In the genomic region with DNA sequence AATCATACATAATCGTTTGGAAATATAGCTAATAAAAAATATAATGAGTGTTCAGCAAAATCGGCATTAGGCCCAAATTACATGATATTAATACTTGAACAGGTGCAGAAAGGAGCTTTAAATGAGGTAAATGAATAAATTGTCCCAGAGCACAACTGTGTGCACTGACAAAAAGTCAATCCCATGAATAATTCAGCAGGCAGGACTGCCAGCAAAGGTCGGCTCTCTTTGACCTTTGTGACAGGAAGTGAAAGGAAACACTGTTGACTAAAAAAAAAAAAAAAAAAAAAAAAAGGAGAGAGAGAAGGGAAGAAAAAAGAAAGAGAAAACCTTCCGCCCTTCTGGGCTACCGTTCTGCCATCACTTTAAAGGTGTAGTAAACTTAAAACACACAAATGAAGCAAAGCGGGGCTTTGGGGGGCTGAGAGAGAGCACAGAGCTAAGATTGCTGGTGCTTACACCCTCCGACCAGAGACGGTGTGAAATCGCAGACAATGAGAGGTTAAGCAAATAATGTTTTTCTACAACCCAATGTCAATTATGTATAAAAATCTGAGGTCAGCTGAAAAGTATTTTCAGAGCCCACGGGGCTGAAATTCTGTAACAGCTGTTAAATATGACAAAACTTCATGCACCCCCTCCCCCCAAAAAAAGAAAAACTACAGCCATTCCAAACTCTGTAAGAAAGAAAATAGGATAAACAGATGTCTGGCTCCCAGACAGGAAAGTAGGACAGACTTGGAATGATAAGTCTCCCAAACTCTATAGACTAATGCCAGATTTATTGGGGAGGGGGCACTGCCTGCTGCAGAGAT, we compare ENCODE assay signal across 10 mouse cellular contexts. TPM values are rescaled to one million over a fixed set of nuclear protein-coding genes. Genes with fewer than 3 reads are reported as not detected.
DNase-seq lines count a peak whose midpoint lies in the region; ATAC-seq and TF ChIP-seq lines count a peak whose summit lies in the region.
"Had no signal": no experiment of that assay in that cellular context is flagged by ENCODE, and none has a peak within 500 bp of the region (broad histone marks: within the 10 kb centered on the region; RNA-seq: fewer than 3 reads in every experiment).

No protein-coding gene starts in this region.

- H3K79me3 ChIP-seq in C2C12 (ENCODE audit: low read depth): peaks cover 22% of the 10 kb centered on the region

- H3K4me2 ChIP-seq in forebrain, embryonic 12.5 days: no peak overlapping the region
- peak overlapping the region; percentile 35 for H3K4me2 ChIP-seq in embryonic facial prominence, embryonic 15.5 days (replicated peaks)
- peak overlapping the region; percentile 56 for H3K4me2 ChIP-seq in limb, embryonic 14.5 days (replicated peaks; ENCODE audit: low read depth, low read length, severe bottlenecking)
- H3K4me2 ChIP-seq in forebrain, embryonic 15.5 days (replicated peaks): no peak overlapping the region

- WGBS in forebrain, embryonic 10.5 days: 33% methylated on average over 10 of the region's 10 CpGs
- WGBS in forebrain, embryonic 12.5 days: 25% methylated on average over 10 of the region's 10 CpGs
- WGBS in embryonic facial prominence, embryonic 15.5 days: 25% methylated on average over 10 of the region's 10 CpGs
- WGBS in limb, embryonic 14.5 days: 22% methylated on average over 10 of the region's 10 CpGs
- 30% methylated on average over 10 of the region's 10 CpGs for WGBS in forebrain, embryonic 15.5 days

- DNase-seq in forebrain, embryonic 10.5 days (ENCODE audit: extremely low spot score, low spot score): no peak
- peak; percentile 75 for DNase-seq in limb, embryonic 14.5 days (ENCODE audit: low spot score)
- DNase-seq in MN1 (ENCODE audit: low spot score): no peak
- DNase-seq: forebrain, postnatal 0 days had no signal

- no peak for TF ChIP-seq CTCF in C2C12 (IDR thresholded peaks at IDR 0.05; ENCODE audit: control insufficient read depth, insufficient read depth, insufficient read length)

- no peaks in the 10 kb centered on the region for H3K9me3 ChIP-seq in forebrain, embryonic 10.5 days
- no peaks in the 10 kb centered on the region for H3K9me3 ChIP-seq in forebrain, embryonic 12.5 days
- no peaks in the 10 kb centered on the region for H3K9me3 ChIP-seq in embryonic facial prominence, embryonic 15.5 days (replicated peaks)
- H3K9me3 ChIP-seq in limb, embryonic 14.5 days (ENCODE audit: control insufficient read depth, low read length): no peaks in the 10 kb centered on the region
- no peaks in the 10 kb centered on the region for H3K9me3 ChIP-seq in forebrain, embryonic 15.5 days

- H3K9ac ChIP-seq in forebrain, embryonic 12.5 days: no peak overlapping the region
- no peak overlapping the region for H3K9ac ChIP-seq in embryonic facial prominence, embryonic 15.5 days
- peak overlapping the region; percentile 58 for H3K9ac ChIP-seq in limb, embryonic 14.5 days (ENCODE audit: low read depth, low read length, severe bottlenecking)
- no peak overlapping the region for H3K9ac ChIP-seq in forebrain, embryonic 15.5 days (replicated peaks)
- H3K9ac ChIP-seq: forebrain, postnatal 0 days had no signal

- no peak for TF ChIP-seq POLR2A in limb, embryonic 14.5 days (IDR thresholded peaks at IDR 0.05; ENCODE audit: borderline replicate concordance, extremely low read depth, insufficient read depth, insufficient read length)

- no peaks in the 10 kb centered on the region for H3K36me3 ChIP-seq in forebrain, embryonic 10.5 days (replicated peaks)
- no peaks in the 10 kb centered on the region for H3K36me3 ChIP-seq in forebrain, embryonic 12.5 days (replicated peaks)
- peaks cover 18% of the 10 kb centered on the region for H3K36me3 ChIP-seq in C2C12 (ENCODE audit: control insufficient read depth, insufficient read depth)
- H3K36me3 ChIP-seq in embryonic facial prominence, embryonic 15.5 days: no peaks in the 10 kb centered on the region
- peaks cover 26% of the 10 kb centered on the region for H3K36me3 ChIP-seq in limb, embryonic 14.5 days (ENCODE audit: control insufficient read depth, insufficient read depth, low read length)
- no peaks in the 10 kb centered on the region for H3K36me3 ChIP-seq in forebrain, embryonic 15.5 days

- ATAC-seq in forebrain, embryonic 12.5 days (ENCODE audit: low FRiP score): no peak
- no peak for ATAC-seq in embryonic facial prominence, embryonic 15.5 days (ENCODE audit: insufficient number of reproducible peaks, low FRiP score, low TSS enrichment, low read depth)
- ATAC-seq in limb, embryonic 14.5 days (ENCODE audit: low FRiP score, low read depth): peak; percentile 28
- ATAC-seq in erythroblast, adult 5-6 weeks (replicated peaks; ENCODE audit: low FRiP score, poor library complexity, severe bottlenecking): no peak
- ATAC-seq in forebrain, embryonic 15.5 days (replicated peaks): no peak
- ATAC-seq: forebrain, postnatal 0 days; inflammation-experienced regulatory T-cells, adult 6 months had no signal

- peak overlapping the region; percentile 38 for H3ac ChIP-seq in C2C12 (ENCODE audit: control insufficient read depth, insufficient read length, low read depth)

- H3K4me3 ChIP-seq in forebrain, embryonic 10.5 days: no peak overlapping the region
- H3K4me3 ChIP-seq in forebrain, embryonic 12.5 days (replicated peaks): no peak overlapping the region
- H3K4me3 ChIP-seq in C2C12 (ENCODE audit: insufficient read depth, poor library complexity, severe bottlenecking): no peak overlapping the region
- H3K4me3 ChIP-seq in embryonic facial prominence, embryonic 15.5 days (replicated peaks): peak overlapping the region; percentile 9; the same call in 1 of the 2 replicates
- H3K4me3 ChIP-seq in limb, embryonic 14.5 days (replicated peaks; ENCODE audit: low read length): peak overlapping the region; percentile 27
- H3K4me3 ChIP-seq in forebrain, embryonic 15.5 days: no peak overlapping the region

- H3K4me1 ChIP-seq in forebrain, embryonic 10.5 days: peaks cover 81% of the 10 kb centered on the region
- H3K4me1 ChIP-seq in forebrain, embryonic 12.5 days: peaks cover 41% of the 10 kb centered on the region
- peaks cover 57% of the 10 kb centered on the region for H3K4me1 ChIP-seq in embryonic facial prominence, embryonic 15.5 days
- H3K4me1 ChIP-seq in limb, embryonic 14.5 days (ENCODE audit: control insufficient read depth, insufficient read depth, low read length): peaks cover 66% of the 10 kb centered on the region
- peaks cover 21% of the 10 kb centered on the region for H3K4me1 ChIP-seq in forebrain, embryonic 15.5 days

- H3K27me3 ChIP-seq in forebrain, embryonic 10.5 days (ENCODE audit: poor library complexity, severe bottlenecking): peaks cover 94% of the 10 kb centered on the region
- H3K27me3 ChIP-seq in forebrain, embryonic 12.5 days: peaks cover 76% of the 10 kb centered on the region
- H3K27me3 ChIP-seq in C2C12 (ENCODE audit: control insufficient read depth, insufficient read depth, insufficient read length): no peaks in the 10 kb centered on the region
- H3K27me3 ChIP-seq in embryonic facial prominence, embryonic 15.5 days: peaks cover 37% of the 10 kb centered on the region
- H3K27me3 ChIP-seq in limb, embryonic 14.5 days (ENCODE audit: control insufficient read depth, insufficient read depth, low read length): peaks cover 8% of the 10 kb centered on the region
- H3K27me3 ChIP-seq in forebrain, embryonic 15.5 days: peaks cover 83% of the 10 kb centered on the region

- H3K27ac ChIP-seq in forebrain, embryonic 10.5 days: peak overlapping the region; percentile 45; the same call in 1 of the 2 replicates
- H3K27ac ChIP-seq in forebrain, embryonic 12.5 days: no peak overlapping the region
- peak overlapping the region; percentile 85 for H3K27ac ChIP-seq in embryonic facial prominence, embryonic 15.5 days (replicated peaks)
- H3K27ac ChIP-seq in limb, embryonic 14.5 days (replicated peaks; ENCODE audit: low read depth, low read length): peak overlapping the region; percentile 87
- no peak overlapping the region for H3K27ac ChIP-seq in forebrain, embryonic 15.5 days (replicated peaks)

- H3K79me2 ChIP-seq in C2C12 (ENCODE audit: control insufficient read depth, insufficient read depth): peaks cover 57% of the 10 kb centered on the region

TF ChIP-seq in C2C12, 6 proteins besides CTCF, POLR2A, EP300 and RAD21:
- TF ChIP-seq CEBPB (IDR thresholded peaks at IDR 0.05; ENCODE audit: low read depth) (no peak), USF1 (IDR thresholded peaks at IDR 0.05; ENCODE audit: low read depth) (no peak), MYOD1 (IDR thresholded peaks at IDR 0.05; ENCODE audit: control insufficient read depth, insufficient read length, low read depth) (no peak), MYOG (IDR thresholded peaks at IDR 0.05; ENCODE audit: control insufficient read depth, extremely low read depth, insufficient read length) (no peak), FOSL1 (IDR thresholded peaks at IDR 0.05; ENCODE audit: insufficient read depth, low read length, poor library complexity, severe bottlenecking) (no peak), MAX (IDR thresholded peaks at IDR 0.05) (no peak)

RNA-seq across cellular contexts. Expression of a gene that starts 11.1 kb away (rescaled TPM):
- polyA plus RNA-seq in forebrain, embryonic 10.5 days (2016; fragmentation: Nextera tagmentation; extraction: Ambion mirVana): 1.3 TPM in 2 replicates
- 3.4 and 6.4 TPM in 2 replicates for polyA plus RNA-seq in forebrain, embryonic 12.5 days (2016; fragmentation: Nextera tagmentation; extraction: Ambion mirVana)
- 8.1 TPM for polyA plus RNA-seq in C2C12 (2012; fragmentation: generic; extraction: Trizol)
- 6.4 and 6.7 TPM in 2 replicates for polyA plus RNA-seq in embryonic facial prominence, embryonic 15.5 days (2015; fragmentation: Nextera tagmentation; extraction: Ambion mirVana)
- polyA plus RNA-seq in limb, embryonic 14.5 days (2012; rRNA removed): 80.3 and 93.2 TPM in 2 replicates
- polyA plus RNA-seq in limb, embryonic 14.5 days (2014; fragmentation: Nextera tagmentation; extraction: Ambion mirVana): 15.3 and 17.8 TPM in 2 replicates
- total RNA-seq in erythroblast, adult 5-6 weeks (2015; ENCODE audit: low replicate concordance): 0.84 TPM in 1 of 2 replicates, not detected in the other
- total RNA-seq in erythroblast, adult 5-6 weeks (2017; ENCODE audit: low replicate concordance): 0.17 TPM in 1 of 2 replicates, not detected in the other
- polyA plus RNA-seq in forebrain, embryonic 15.5 days (2015; fragmentation: Nextera tagmentation; extraction: Ambion mirVana): 0.80 and 0.83 TPM in 2 replicates
- polyA plus RNA-seq: inflammation-experienced regulatory T-cells, adult 6 months had no signal

Comparison
In these comparisons a context has a peak if more than half of its experiments do, and no peak if none do; other contexts are left out.
1. H3K27ac ChIP-seq: peak in forebrain, embryonic 10.5 days (single experiment), embryonic facial prominence, embryonic 15.5 days (single experiment) and limb, embryonic 14.5 days (single experiment); none in forebrain, embryonic 12.5 days (single experiment) and forebrain, embryonic 15.5 days (single experiment).
2. H3K4me3 ChIP-seq: peak in embryonic facial prominence, embryonic 15.5 days (single experiment) and limb, embryonic 14.5 days (single experiment); none in forebrain, embryonic 10.5 days (single experiment), forebrain, embryonic 12.5 days (single experiment), C2C12 (single experiment) and forebrain, embryonic 15.5 days (single experiment).
3. H3K4me2 ChIP-seq: peak in embryonic facial prominence, embryonic 15.5 days (single experiment) and limb, embryonic 14.5 days (single experiment); none in forebrain, embryonic 12.5 days (single experiment) and forebrain, embryonic 15.5 days (single experiment).